Mouse (Mus musculus): ENCODE measurements around the gene Bbc3. TPM values are rescaled to one million over a fixed set of nuclear protein-coding genes. Genes with fewer than 3 reads are reported as not detected.

The Bbc3 gene
- total RNA-seq, 1 experiment: 21.9 TPM

DNA sequence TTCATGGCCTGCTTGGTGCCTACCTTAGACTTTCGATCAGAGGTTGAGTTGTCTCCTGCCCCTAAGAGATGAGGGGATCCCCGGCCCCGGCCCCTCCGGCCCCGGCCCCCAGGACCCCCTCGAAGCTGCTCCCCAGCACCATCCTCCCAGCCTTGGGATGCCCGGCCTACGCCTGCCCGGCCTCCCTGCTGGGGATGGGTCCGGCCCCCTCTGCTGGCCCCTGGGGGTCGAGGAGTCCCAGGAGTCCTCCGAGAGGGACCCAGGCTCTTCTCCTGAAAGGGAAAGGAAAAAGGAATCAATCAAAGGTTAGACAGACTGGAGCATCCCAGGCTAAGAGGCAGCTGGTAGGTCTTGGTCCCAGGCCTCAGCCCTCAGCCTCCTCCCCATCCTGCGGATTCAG, 25.9 kb upstream of the Bbc3 start:
- Histone ChIP-seq H3K9ac (ENCODE audit: insufficient read depth, low read depth, low read length, poor library complexity, severe bottlenecking) (no peak overlapping the region), H3K4me1 (ENCODE audit: control insufficient read depth in 2 of 2, insufficient read depth in 2 of 2, low read length in 2 of 2, poor library complexity in 1 of 2) (peaks cover 0 to 6% of the 10 kb centered on the region in 2 experiments; a peak in 2 of 4 replicates), H3K9me3 (ENCODE audit: control insufficient read depth, insufficient read depth, low read depth, low read length) (no peaks in the 10 kb centered on the region), H3K27ac (ENCODE audit: insufficient read depth, low read depth, low read length, poor library complexity, severe bottlenecking) (no peak overlapping the region), H3K4me3 (ENCODE audit: insufficient read depth in 1 of 2, low read depth in 1 of 2, low read length in 2 of 2, poor library complexity in 1 of 2, severe bottlenecking in 1 of 2) (no peak overlapping the region), H3K36me3 (ENCODE audit: control insufficient read depth, insufficient read depth, low read length, poor library complexity, severe bottlenecking) (peaks cover 23% of the 10 kb centered on the region)
- no peak for TF ChIP-seq HCFC1 (IDR thresholded peaks at IDR 0.05; ENCODE audit: borderline replicate concordance, insufficient read depth, low read length)
- no peak for TF ChIP-seq MAFK (IDR thresholded peaks at IDR 0.05; ENCODE audit: insufficient read depth, low read depth, low read length)
- no peak for TF ChIP-seq CHD2 (IDR thresholded peaks at IDR 0.05; ENCODE audit: low read depth, low read length)
- DNase-seq (ENCODE audit: low read depth, low spot score): no peak
- in situ Hi-C loops (cut with MboI; ENCODE audit: low sequenced_read_pairs in 2 of 2, unreplicated experiment in 2 of 2): no loop called here

DNA sequence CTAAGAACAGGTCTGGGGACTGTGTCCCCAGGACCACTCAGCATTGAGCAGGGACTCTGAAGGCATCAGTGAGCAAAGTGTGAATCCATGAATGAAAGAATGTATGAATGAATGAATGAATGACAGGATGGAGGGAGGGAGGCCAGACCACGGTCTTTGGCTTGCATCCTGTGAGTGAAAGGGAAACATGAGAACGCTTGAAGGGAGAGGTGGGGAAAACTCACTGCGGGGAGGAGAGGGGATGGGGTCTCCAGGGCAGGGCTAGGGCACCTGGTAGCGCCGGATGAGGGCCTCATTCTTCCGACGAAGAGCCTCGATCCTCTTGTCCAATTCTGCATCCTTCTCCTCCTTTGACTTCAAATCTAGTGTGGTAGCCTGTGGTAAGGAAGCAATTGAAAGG, 24.2 kb upstream of the Bbc3 start:
- no peak for TF ChIP-seq CHD2 (IDR thresholded peaks at IDR 0.05; ENCODE audit: low read depth, low read length)
- no peak for TF ChIP-seq ZC3H11A (IDR thresholded peaks at IDR 0.05; ENCODE audit: borderline replicate concordance, low read depth, low read length)
- no peak for TF ChIP-seq MAFK (IDR thresholded peaks at IDR 0.05; ENCODE audit: insufficient read depth, low read depth, low read length)
- TF ChIP-seq ZNF384 (IDR thresholded peaks at IDR 0.05; ENCODE audit: low read depth, low read length): no peak
- TF ChIP-seq HCFC1 (IDR thresholded peaks at IDR 0.05; ENCODE audit: borderline replicate concordance, insufficient read depth, low read length): no peak
- in situ Hi-C loops (cut with MboI; ENCODE audit: low sequenced_read_pairs in 2 of 2, unreplicated experiment in 2 of 2): no loop called here
- H3K4me1 ChIP-seq (ENCODE audit: control insufficient read depth in 2 of 2, insufficient read depth in 2 of 2, low read length in 2 of 2, poor library complexity in 1 of 2): peaks cover 0 to 6% of the 10 kb centered on the region in 2 experiments; a peak in 2 of 4 replicates

DNA sequence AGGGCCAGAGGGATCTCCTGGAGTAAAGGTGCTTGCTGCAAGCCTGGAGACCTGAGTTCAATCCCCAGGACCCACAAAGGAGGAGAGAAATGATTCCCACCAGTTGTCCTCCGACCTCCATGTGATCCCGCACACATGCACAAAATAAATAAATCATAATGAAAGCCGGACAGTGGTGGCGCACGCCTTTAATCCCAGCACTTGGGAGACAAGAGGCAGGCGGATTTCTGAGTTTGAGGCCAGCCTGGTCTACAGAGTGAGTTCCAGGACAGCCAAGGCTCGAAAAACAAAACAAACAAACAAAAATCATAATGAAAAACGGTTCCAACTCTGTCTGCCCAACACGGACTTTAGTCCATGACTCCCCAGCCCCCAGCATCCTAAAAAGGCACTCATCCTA, 23.3 kb upstream of the Bbc3 start:
- Histone ChIP-seq H3K27ac (ENCODE audit: insufficient read depth, low read depth, low read length, poor library complexity, severe bottlenecking) (no peak overlapping the region), H3K4me1 (ENCODE audit: control insufficient read depth in 2 of 2, insufficient read depth in 2 of 2, low read length in 2 of 2, poor library complexity in 1 of 2) (peaks cover 0 to 6% of the 10 kb centered on the region in 2 experiments; a peak in 2 of 4 replicates), H3K36me3 (ENCODE audit: control insufficient read depth, insufficient read depth, low read length, poor library complexity, severe bottlenecking) (peaks cover 20% of the 10 kb centered on the region), H3K4me3 (ENCODE audit: insufficient read depth in 1 of 2, low read depth in 1 of 2, low read length in 2 of 2, poor library complexity in 1 of 2, severe bottlenecking in 1 of 2) (peak overlapping the region; percentile 68 to 94), H3K9me3 (ENCODE audit: control insufficient read depth, insufficient read depth, low read depth, low read length) (no peaks in the 10 kb centered on the region), H3K9ac (ENCODE audit: insufficient read depth, low read depth, low read length, poor library complexity, severe bottlenecking) (no peak overlapping the region)
- no peak for DNase-seq (ENCODE audit: low read depth, low spot score)
- TF ChIP-seq ZC3H11A (IDR thresholded peaks at IDR 0.05; ENCODE audit: borderline replicate concordance, low read depth, low read length) (no peak), HCFC1 (IDR thresholded peaks at IDR 0.05; ENCODE audit: borderline replicate concordance, insufficient read depth, low read length) (no peak), ZNF384 (IDR thresholded peaks at IDR 0.05; ENCODE audit: low read depth, low read length) (no peak), MAFK (IDR thresholded peaks at IDR 0.05; ENCODE audit: insufficient read depth, low read depth, low read length) (no peak), CHD2 (IDR thresholded peaks at IDR 0.05; ENCODE audit: low read depth, low read length) (no peak)
- in situ Hi-C loops (cut with MboI; ENCODE audit: low sequenced_read_pairs in 2 of 2, unreplicated experiment in 2 of 2): no loop called here

More for the DNA sequence above, 24.2 kb upstream of the Bbc3 start:
- Histone ChIP-seq H3K27ac (ENCODE audit: insufficient read depth, low read depth, low read length, poor library complexity, severe bottlenecking) (no peak overlapping the region), H3K9ac (ENCODE audit: insufficient read depth, low read depth, low read length, poor library complexity, severe bottlenecking) (no peak overlapping the region), H3K4me3 (ENCODE audit: insufficient read depth in 1 of 2, low read depth in 1 of 2, low read length in 2 of 2, poor library complexity in 1 of 2, severe bottlenecking in 1 of 2) (no peak overlapping the region), H3K9me3 (ENCODE audit: control insufficient read depth, insufficient read depth, low read depth, low read length) (no peaks in the 10 kb centered on the region), H3K36me3 (ENCODE audit: control insufficient read depth, insufficient read depth, low read length, poor library complexity, severe bottlenecking) (peaks cover 20% of the 10 kb centered on the region)
- no peak for DNase-seq (ENCODE audit: low read depth, low spot score)

DNA sequence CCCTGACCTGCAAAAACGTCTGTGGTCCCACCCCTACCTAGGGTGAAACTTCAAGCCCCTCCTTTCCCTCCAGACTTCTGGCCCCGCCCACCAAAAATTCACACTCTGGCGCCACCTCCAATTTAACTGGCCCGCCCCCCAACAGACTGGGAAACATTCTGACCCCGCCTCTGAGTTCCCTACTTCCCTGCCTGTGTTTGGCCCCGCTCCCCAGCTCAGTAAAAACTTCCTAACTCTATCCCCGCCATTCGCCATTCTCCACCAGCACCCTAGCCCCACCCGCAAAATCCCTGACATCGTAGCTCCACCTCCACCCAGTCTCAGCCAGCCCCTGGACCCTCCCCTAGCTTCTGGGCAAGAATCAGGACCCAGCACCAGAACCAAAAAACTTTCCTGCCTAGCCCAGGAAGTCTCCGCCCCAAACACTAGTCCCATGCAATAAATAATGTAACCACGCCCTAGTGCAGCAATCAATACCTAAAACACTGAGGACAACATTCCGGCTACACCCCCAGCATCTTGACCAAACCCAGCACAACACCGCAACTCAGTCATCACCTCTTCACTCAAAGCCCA, 22.7 kb upstream of the Bbc3 start:
- H3K4me1 ChIP-seq (ENCODE audit: control insufficient read depth in 2 of 2, insufficient read depth in 2 of 2, low read length in 2 of 2, poor library complexity in 1 of 2): peaks cover 0 to 6% of the 10 kb centered on the region in 2 experiments; a peak in 2 of 4 replicates
- peak; percentile 88 for DNase-seq (ENCODE audit: low read depth, low spot score)
- peaks cover 20% of the 10 kb centered on the region for H3K36me3 ChIP-seq (ENCODE audit: control insufficient read depth, insufficient read depth, low read length, poor library complexity, severe bottlenecking)
- H3K27ac ChIP-seq (ENCODE audit: insufficient read depth, low read depth, low read length, poor library complexity, severe bottlenecking): peak overlapping the region; percentile 47
- no peaks in the 10 kb centered on the region for H3K9me3 ChIP-seq (ENCODE audit: control insufficient read depth, insufficient read depth, low read depth, low read length)
- in situ Hi-C loops (cut with MboI; ENCODE audit: low sequenced_read_pairs in 2 of 2, unreplicated experiment in 2 of 2): no loop called here
- TF ChIP-seq MAFK (IDR thresholded peaks at IDR 0.05; ENCODE audit: insufficient read depth, low read depth, low read length): no peak
- TF ChIP-seq HCFC1 (IDR thresholded peaks at IDR 0.05; ENCODE audit: borderline replicate concordance, insufficient read depth, low read length): 0 out of 2 replicates have a peak, but pooled peaks have one; percentile 56
- H3K4me3 ChIP-seq (ENCODE audit: insufficient read depth in 1 of 2, low read depth in 1 of 2, low read length in 2 of 2, poor library complexity in 1 of 2, severe bottlenecking in 1 of 2): peak overlapping the region; percentile 68 to 94
- H3K9ac ChIP-seq (ENCODE audit: insufficient read depth, low read depth, low read length, poor library complexity, severe bottlenecking): no peak overlapping the region

All from ES-E14 (cell line).